Mouse (Mus musculus) cerebellum, adult 11-12 months (tissue): ENCODE data around the gene Dnajc13.
A peak's percentile ranks its signal among the peaks of the same experiment; 100 is the strongest.

ENCODE experiments used
- DNase-seq: peaks from one replicate; pipeline ENCODE4 v3.0.0; 2022

Gene Dnajc13

GRCm38 (mm10) chr9:104254408-104255180 is 8.1 kb downstream of the Dnajc13 start:
- no peak for DNase-seq

GRCm38 (mm10) chr9:104252637-104253036 is 10.1 kb downstream of the Dnajc13 start:
- no peak for DNase-seq

- DNase-seq, result no peak
These were observed 11.0 kb downstream of the Dnajc13 start for GRCm38 (mm10) chr9:104251687-104252086.

- DNase-seq, result no peak
These were observed 11.6 kb downstream of the Dnajc13 start for GRCm38 (mm10) chr9:104251111-104251510.

GRCm38 (mm10) chr9:104247307-104247987 is 15.3 kb downstream of the Dnajc13 start:
- DNase-seq, result no peak

- no peak for DNase-seq
These were observed 18.8 kb downstream of the Dnajc13 start for GRCm38 (mm10) chr9:104243799-104244466.

- no peak for DNase-seq
These were observed 22.6 kb downstream of the Dnajc13 start for GRCm38 (mm10) chr9:104240146-104240545.

- no peak for DNase-seq
These were observed 23.7 kb downstream of the Dnajc13 start for GRCm38 (mm10) chr9:104239076-104239475.

GRCm38 (mm10) chr9:104236256-104236930 is 26.3 kb downstream of the Dnajc13 start:
- DNase-seq, result no peak

- DNase-seq, result peak; percentile 37
These were observed 27.0 kb downstream of the Dnajc13 start for GRCm38 (mm10) chr9:104235751-104236150.

- no peak for DNase-seq
These were observed 28.9 kb downstream of the Dnajc13 start for GRCm38 (mm10) chr9:104233815-104234214.

GRCm38 (mm10) chr9:104233060-104233459 is 29.7 kb downstream of the Dnajc13 start:
- DNase-seq, result no peak

GRCm38 (mm10) chr9:104232004-104232403 is 30.7 kb downstream of the Dnajc13 start:
- no peak for DNase-seq

GRCm38 (mm10) chr9:104211402-104211801 is 51.3 kb downstream of the Dnajc13 start:
- no peak for DNase-seq

GRCm38 (mm10) chr9:104203851-104204250 is 58.9 kb downstream of the Dnajc13 start:
- no peak for DNase-seq

- no peak for DNase-seq
These were observed 68.2 kb downstream of the Dnajc13 start for GRCm38 (mm10) chr9:104194528-104194927.

GRCm38 (mm10) chr9:104193900-104194299 is 68.8 kb downstream of the Dnajc13 start:
- no peak for DNase-seq

GRCm38 (mm10) chr9:104193327-104193726 is 69.4 kb downstream of the Dnajc13 start:
- DNase-seq, result no peak

GRCm38 (mm10) chr9:104192513-104192912 is 70.2 kb downstream of the Dnajc13 start:
- DNase-seq, result no peak

GRCm38 (mm10) chr9:104189657-104190056 is 73.1 kb downstream of the Dnajc13 start:
- DNase-seq, result no peak

- no peak for DNase-seq
These were observed 74.0 kb downstream of the Dnajc13 start for GRCm38 (mm10) chr9:104188704-104189103.

- no peak for DNase-seq
These were observed 75.7 kb downstream of the Dnajc13 start for GRCm38 (mm10) chr9:104187028-104187427.

GRCm38 (mm10) chr9:104183181-104183580 is 79.5 kb downstream of the Dnajc13 start:
- no peak for DNase-seq
